Mouse (Mus musculus) layer of hippocampus, adult 6 months (tissue): Measurements from ENCODE around the gene Mepce. TPM values are rescaled to one million over a fixed set of nuclear protein-coding genes. Genes with fewer than 3 reads are reported as not detected.

Experiments used
- long read RNA-seq, 2 experiments: library from polyadenylated mRNA; unstranded; transcript quantifications; one replicate each; pipeline ENCODE4 v2.0.0; 2019 to 2020
- polyA plus RNA-seq: library from polyadenylated mRNA; unstranded; fragments of <200 nt; fragmentation: Nextera tagmentation; gene quantifications from 2 replicates; pipeline ENCODE4 v1.2.3, GENCODE M21; 2021

The Mepce gene
- 11.8 and 12.1 TPM in 2 replicates for polyA plus RNA-seq
- long read RNA-seq, experiment 1, transcript Mepce-201 (4 exons, 3,128 nt) = major isoform, 5 of 18 reads
- long read RNA-seq, experiment 1, partial matches to known transcripts = 7 of 18 reads
- long read RNA-seq, experiment 1, other reads (novel, unspliced or antisense) = 3 of 18 reads
- long read RNA-seq, experiment 2, transcript Mepce-201 (4 exons, 3,128 nt) = major isoform, 14 of 17 reads
- long read RNA-seq, experiment 2, partial matches to known transcripts = 0 of 17 reads
- long read RNA-seq, experiment 2, other reads (novel, unspliced or antisense) = 3 of 17 reads

DNA sequence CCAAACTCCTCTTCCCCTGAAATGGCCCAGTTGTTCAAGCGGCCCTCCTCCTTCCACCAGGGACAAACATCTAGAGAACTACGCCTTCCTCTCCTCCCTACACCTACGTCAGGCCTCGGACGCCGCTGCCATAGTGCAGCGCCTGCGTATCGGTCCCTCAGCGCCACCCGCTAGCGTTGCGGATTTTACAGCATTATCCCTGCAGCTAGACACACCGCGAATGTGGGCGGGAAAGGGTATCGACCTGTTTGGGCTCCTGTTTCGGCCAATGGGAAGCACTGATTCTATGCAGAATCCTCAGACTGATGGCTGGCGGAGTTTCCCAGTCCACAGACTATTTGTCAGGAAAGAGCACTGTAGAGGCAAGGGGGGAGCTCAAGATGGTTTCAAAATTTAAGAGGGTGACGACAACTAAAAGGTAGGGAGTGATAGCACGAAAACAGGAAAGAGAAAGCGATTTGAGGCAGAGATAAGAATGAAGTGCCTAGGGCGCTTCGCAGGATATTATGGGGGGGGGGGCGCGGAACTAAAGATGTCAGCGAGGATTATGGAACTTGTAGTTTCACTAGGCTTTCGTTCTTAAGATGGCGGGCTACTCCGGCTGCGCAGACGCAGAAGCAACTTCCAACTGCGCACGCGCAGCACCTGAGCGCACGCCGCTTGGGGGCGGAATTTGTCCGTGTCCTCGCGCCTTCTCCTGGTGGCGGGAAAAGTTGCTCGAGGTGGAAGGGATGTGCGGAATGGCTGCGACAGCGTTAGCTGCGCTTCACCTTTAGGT lies at the start of gene Mepce, which contains the start of gene Zcwpw1:
Gene Mepce (minus strand): TSS at position 505 of the 778 bp plus-strand sequence.
Gene Zcwpw1 (plus strand): TSS at position 648 of the 778 bp plus-strand sequence.

DNA sequence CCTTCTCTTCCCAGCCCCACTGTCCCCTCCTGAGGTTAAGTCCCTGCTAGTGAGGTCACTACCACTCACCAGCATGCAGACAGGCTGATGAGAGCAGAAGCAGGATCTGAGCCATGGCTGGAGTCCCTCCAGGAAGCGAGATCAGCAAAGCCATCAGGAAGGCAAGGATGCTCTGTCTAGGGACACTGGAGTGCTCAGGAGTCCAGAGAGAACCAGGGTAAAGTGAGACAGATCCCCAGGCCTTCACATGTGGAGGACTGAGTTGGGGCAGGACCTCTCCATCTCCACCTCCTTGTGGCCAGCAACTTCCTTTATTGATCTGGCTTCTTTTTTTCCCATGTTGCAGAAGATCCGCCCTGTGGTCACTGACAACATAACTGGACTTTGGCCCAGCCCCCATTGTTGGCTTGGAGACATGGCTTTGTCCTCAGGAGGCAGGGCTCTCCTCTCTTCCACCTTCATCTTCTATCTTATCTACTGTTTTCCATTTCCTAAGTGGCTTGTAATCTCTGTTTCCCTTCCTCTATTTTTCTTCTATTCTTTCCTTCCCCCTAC lies 48.6 kb upstream of the Mepce start, which contains the start of gene Pilra:
Gene Pilra (minus strand): TSS at position 316 of the 555 bp plus-strand sequence.

DNA sequence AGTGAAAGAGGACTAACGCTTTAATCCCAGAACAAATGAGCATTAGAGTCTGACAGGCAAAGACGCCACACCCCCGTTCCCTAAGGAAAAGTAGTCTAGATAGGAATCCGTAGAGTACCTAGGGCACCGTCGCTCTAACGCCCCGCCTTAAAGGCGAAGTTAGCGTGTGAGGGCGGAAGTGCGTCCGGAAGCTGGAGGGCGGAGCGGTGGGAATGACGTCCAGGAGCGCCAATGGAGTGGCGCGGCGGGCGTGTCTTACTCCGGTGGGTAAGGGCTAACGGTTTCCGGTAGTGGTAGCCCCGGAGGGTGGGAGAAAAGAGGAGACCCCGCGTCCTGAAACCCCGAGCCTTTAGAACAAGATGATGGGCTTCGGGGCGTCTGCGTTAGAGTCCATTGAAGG lies 8.8 kb downstream of the Mepce start, which contains the start of gene Ppp1r35:
Gene Ppp1r35 (plus strand): TSS at position 215 of the 400 bp plus-strand sequence.

DNA sequence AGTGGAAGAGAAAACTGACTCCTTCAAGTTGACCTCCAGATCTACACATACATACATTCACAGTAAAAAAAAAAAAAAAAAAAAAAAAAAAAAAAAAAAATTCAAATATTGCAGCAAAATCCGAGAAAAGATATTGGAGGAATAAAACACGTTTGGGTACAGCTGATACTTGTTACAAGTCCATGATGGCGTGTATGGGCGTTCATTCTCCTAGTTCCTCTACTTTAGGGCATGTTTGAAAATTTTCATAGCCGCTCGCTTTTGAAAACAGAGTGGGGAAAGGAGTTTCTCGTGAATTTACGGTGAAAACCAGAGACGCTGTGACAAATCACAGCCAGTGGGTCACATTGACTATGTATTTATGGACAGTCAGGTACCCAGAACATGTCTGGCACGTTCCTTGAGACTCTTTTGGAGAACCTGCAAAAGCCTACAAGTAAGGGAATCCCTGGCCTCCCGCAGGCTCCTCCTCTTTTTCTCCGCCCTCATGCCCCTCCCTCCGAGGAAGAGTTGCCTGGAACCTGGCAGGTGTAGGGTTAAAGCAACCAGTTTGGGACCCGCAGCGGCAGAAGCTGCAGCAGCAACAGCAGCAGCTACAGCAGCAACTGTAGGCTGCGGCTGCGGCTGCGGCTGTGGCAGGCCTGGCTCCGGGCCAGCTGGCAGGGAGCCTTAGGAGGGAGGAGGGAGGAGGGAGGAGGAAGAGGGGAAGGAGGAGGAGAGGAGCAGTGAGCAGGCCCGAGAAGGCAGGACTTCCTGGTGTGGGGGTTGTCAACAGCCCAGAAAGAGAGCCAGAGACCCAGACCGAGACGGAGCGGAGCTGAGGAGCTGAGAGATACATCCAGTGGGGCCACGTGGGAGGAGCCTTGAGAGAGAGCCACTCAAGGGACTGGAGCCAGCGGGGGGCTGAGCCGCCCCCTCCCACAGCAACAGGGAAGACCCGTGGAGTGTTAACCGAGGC lies 42.0 kb downstream of the Mepce start, which contains the start of gene Tsc22d4:
Gene Tsc22d4 (plus strand): TSS at position 517 of the 958 bp plus-strand sequence.

DNA sequence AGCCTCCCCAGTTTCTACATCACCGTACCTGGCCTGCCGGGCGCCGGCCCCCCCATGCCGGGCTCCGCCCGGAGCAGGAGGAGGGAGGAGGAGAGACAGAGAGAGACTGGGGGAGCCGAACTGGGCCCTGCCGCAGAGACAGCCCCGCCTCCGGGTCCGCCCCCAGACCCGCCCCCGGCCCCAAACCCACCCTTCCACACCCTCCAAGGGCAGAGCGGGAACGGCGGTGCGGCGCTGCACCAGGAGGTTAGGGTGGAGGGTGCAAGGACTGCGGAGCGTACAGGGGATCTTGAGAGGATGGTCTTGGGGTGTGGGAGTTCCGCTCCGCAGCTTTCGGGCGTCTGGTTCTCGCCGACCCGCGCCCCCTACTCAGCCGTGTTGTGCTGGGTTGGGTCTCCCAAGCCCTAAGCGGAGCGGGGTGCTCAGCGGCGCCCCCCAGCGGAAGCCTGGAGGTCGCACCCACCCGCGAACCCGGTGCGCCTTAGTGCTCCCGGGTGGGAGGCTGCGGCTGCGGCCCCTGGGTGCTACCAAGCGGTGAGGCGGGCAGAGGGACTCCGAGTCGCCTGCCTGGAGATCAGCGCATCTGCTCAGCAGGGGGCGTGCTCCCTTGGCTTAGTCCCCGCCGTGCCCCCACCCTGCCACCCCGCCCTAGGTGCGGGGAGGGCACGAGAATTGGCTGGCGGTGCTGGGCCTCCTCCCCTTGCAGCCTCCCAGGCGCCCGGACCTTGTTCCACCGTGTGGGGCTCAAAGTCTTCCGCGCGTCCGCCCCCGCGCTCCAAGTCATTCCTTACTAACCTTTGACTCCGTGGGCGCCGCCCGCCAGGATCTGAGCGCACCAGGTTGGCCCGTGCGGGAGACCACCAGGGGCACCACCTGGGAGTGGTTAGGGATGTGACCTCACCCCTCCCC lies 46.2 kb downstream of the Mepce start, which contains the start of gene Nyap1:
Gene Nyap1 (minus strand): TSS at position 585 of the 909 bp plus-strand sequence.

Other genes starting within 250 kb of the Mepce start
- 83.5 and 108 TPM in 2 replicates for gene Actl6b, start 234.1 kb downstream of the Mepce start, polyA plus RNA-seq
- 5.8 and 6.8 TPM in 2 replicates for gene Tfr2, start 217.8 kb downstream of the Mepce start, polyA plus RNA-seq
- gene Mospd3, start 186.6 kb downstream of the Mepce start, polyA plus RNA-seq = 27.3 and 28.5 TPM in 2 replicates
- 10.9 and 39.7 TPM in 2 replicates for gene Pcolce, start 173.9 kb downstream of the Mepce start, polyA plus RNA-seq
- gene Fbxo24, start 158.7 kb downstream of the Mepce start, polyA plus RNA-seq = not detected in 2 replicates
- gene Lrch4, start 158.5 kb downstream of the Mepce start, polyA plus RNA-seq = 4.9 and 5.3 TPM in 2 replicates
- 0.31 and 0.34 TPM in 2 replicates for gene Gm20605, start 158.5 kb downstream of the Mepce start, polyA plus RNA-seq
- 0.44 and 0.54 TPM in 2 replicates for gene Sap25, start 146.3 kb downstream of the Mepce start, polyA plus RNA-seq
- 0.11 and 0.36 TPM in 2 replicates for gene Irs3, start 141.9 kb downstream of the Mepce start, polyA plus RNA-seq
- 17.0 and 19.7 TPM in 2 replicates for gene Agfg2, start 102.9 kb downstream of the Mepce start, polyA plus RNA-seq
- 1.1 and 1.4 TPM in 2 replicates for gene Nyap1, start 46.0 kb downstream of the Mepce start, polyA plus RNA-seq
- gene Tsc22d4, start 41.9 kb downstream of the Mepce start, polyA plus RNA-seq = 452 and 506 TPM in 2 replicates
- gene Ppp1r35, start 8.8 kb downstream of the Mepce start, polyA plus RNA-seq = 31.0 and 33.0 TPM in 2 replicates
- gene Zcwpw1, start 143 bp upstream of the Mepce start, polyA plus RNA-seq = 3.1 and 3.5 TPM in 2 replicates
- gene Pilra, start 48.6 kb upstream of the Mepce start, polyA plus RNA-seq = 0.84 and 1.5 TPM in 2 replicates
- not detected in 2 replicates for gene Pilrb1, start 70.5 kb upstream of the Mepce start, polyA plus RNA-seq
- gene Pilrb2, start 84.2 kb upstream of the Mepce start, polyA plus RNA-seq = not detected in 2 replicates
- not detected in 2 replicates for gene Cyp3a13, start 134.0 kb upstream of the Mepce start, polyA plus RNA-seq
- gene Gjc3, start 175.4 kb upstream of the Mepce start, polyA plus RNA-seq = 13.0 and 14.2 TPM in 2 replicates
- not detected in 2 replicates for gene Azgp1, start 193.9 kb upstream of the Mepce start, polyA plus RNA-seq
- gene Smok3a, start 233.6 kb upstream of the Mepce start, polyA plus RNA-seq = not detected in 2 replicates
- gene Smok3b, start 233.8 kb upstream of the Mepce start, polyA plus RNA-seq = not detected in 2 replicates